Mouse (Mus musculus) embryonic facial prominence, embryonic 11.5 days (tissue): ENCODE data around the gene Uggt1. TPM values are rescaled to one million over a fixed set of nuclear protein-coding genes. Genes with fewer than 3 reads are reported as not detected.

ENCODE experiments used
- ATAC-seq: fragments of 200-750 bp; cut with Nextera tagmentation; replicated peaks from 2 replicates; pipeline ENCODE4 v1.8.0; 2017; ENCODE audit warnings: low read depth; ENCODE audit not compliant: insufficient number of reproducible peaks, low FRiP score, low TSS enrichment
- DNase-seq: peaks from one replicate; pipeline ENCODE4 v3.0.0-alpha.2; 2015; ENCODE audit warnings: low spot score
- H3K27ac ChIP-seq: fragments of 300-500 bp; sonication (generic); replicated peaks from 2 replicates; pipeline ENCODE4 v1.5.1; 2014; ENCODE audit warnings: mild to moderate bottlenecking, low read depth, low read length, control low read depth
- H3K27me3 ChIP-seq: fragments of 300-500 bp; sonication (generic); 2 replicates; pipeline ENCODE4 v1.6.1; 2014; ENCODE audit warnings: mild to moderate bottlenecking, low read length, moderate library complexity, mixed read lengths; ENCODE audit not compliant: control insufficient read depth, insufficient read depth
- H3K36me3 ChIP-seq: fragments of 300-500 bp; sonication (generic); replicated peaks from 2 replicates; pipeline ENCODE4 v1.6.1; 2014; ENCODE audit warnings: low read depth, mild to moderate bottlenecking, low read length, moderate library complexity, mixed read lengths; ENCODE audit not compliant: control insufficient read depth, insufficient read depth
- H3K4me1 ChIP-seq: fragments of 300-500 bp; sonication (generic); 2 replicates; pipeline ENCODE4 v1.6.1; 2014; ENCODE audit warnings: low read length, mixed read lengths; ENCODE audit not compliant: control insufficient read depth, insufficient read depth
- H3K4me2 ChIP-seq: fragments of 300-500 bp; sonication (generic); 2 replicates; pipeline ENCODE4 v1.6.1; 2014; ENCODE audit warnings: low read depth, mild to moderate bottlenecking, control low read depth, low read length, moderate library complexity
- H3K4me3 ChIP-seq: fragments of 300-500 bp; sonication (generic); 2 replicates; pipeline ENCODE4 v1.5.1; 2014; ENCODE audit warnings: low read depth, low read length, control low read depth
- H3K9ac ChIP-seq: fragments of 300-500 bp; sonication (generic); replicated peaks from 2 replicates; pipeline ENCODE4 v1.6.1; 2014; ENCODE audit warnings: mild to moderate bottlenecking, control low read depth, low read length
- H3K9me3 ChIP-seq: fragments of 300-500 bp; sonication (generic); replicated peaks from 2 replicates; pipeline ENCODE4 v1.6.1; 2016; ENCODE audit warnings: mild to moderate bottlenecking, low read length, inconsistent platforms, mixed read lengths; ENCODE audit not compliant: control insufficient read depth
- WGBS: fragments of 180-500 bp; shearing (Covaris S2); extraction: QIAGEN DNeasy Blood & Tissue Kit; methylation state at CpG from one replicate; pipeline ENCODE4 v1.1.7; 2014; 5-methylcytosine and 5-hydroxymethylcytosine counted together
- polyA plus RNA-seq: library from polyadenylated mRNA; unstranded; fragments of >200 nt; fragmentation: Nextera tagmentation; extraction: Ambion mirVana; gene quantifications from 2 replicates; pipeline ENCODE4 v1.2.1, GENCODE M21; 2014

Uggt1 gene
- polyA plus RNA-seq, 1 experiment from 2014 or later = 67.8 TPM

GRCm38 (mm10) chr1:36254635-36255360 is 10.3 kb upstream of the Uggt1 start:
- Histone ChIP-seq H3K4me1 (no peaks in the 10 kb centered on the region), H3K27me3 (no peaks in the 10 kb centered on the region), H3K9me3 (no peaks in the 10 kb centered on the region; the same call in 1 of the 2 replicates), H3K36me3 (no peaks in the 10 kb centered on the region), H3K9ac (peak overlapping the region; percentile 34; the same call in 1 of the 2 replicates), H3K4me2 (peak overlapping the region; percentile 34), H3K4me3 (peak overlapping the region; percentile 1; the same call in 1 of the 2 replicates), H3K27ac (no peak overlapping the region)
- 6% methylated on average over 25 of the region's 25 CpGs for WGBS
- no peak for ATAC-seq
- peak; percentile 60 for DNase-seq

DNA sequence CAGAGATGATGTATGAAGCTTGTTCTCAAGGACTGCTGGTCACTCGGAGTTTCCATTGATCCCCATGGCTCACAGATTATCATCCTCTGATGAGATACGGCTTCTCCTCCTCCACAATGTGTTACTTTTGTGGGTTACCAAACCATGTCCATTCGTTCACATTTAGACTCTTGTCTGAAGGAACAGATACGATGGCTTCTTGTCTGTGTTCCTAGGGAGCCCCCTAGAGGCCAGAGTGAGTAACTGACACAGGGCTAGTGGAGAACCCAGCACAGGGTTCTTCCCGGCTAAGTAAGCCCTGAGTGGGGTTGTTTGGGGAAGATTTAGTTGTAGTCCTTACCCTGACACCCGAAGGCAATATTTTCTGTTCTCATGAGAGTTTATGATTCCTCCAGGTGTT is 8.3 kb upstream of the Uggt1 start:
- DNase-seq (peak; percentile 90), ATAC-seq (peak; percentile 44; the same call in 1 of the 2 replicates)
- Histone ChIP-seq H3K4me2 (no peak overlapping the region), H3K27ac (no peak overlapping the region), H3K36me3 (no peaks in the 10 kb centered on the region), H3K9ac (no peak overlapping the region), H3K4me1 (no peaks in the 10 kb centered on the region), H3K4me3 (no peak overlapping the region), H3K27me3 (no peaks in the 10 kb centered on the region), H3K9me3 (no peaks in the 10 kb centered on the region; the same call in 1 of the 2 replicates)
- WGBS = 8% methylated on average over 6 of the region's 6 CpGs

- ATAC-seq = no peak
- WGBS = 9% methylated on average over 9 of the region's 9 CpGs
- Histone ChIP-seq H3K27ac (no peak overlapping the region), H3K36me3 (no peaks in the 10 kb centered on the region), H3K4me2 (no peak overlapping the region), H3K27me3 (no peaks in the 10 kb centered on the region), H3K4me1 (no peaks in the 10 kb centered on the region), H3K4me3 (no peak overlapping the region), H3K9me3 (no peaks in the 10 kb centered on the region; the same call in 1 of the 2 replicates), H3K9ac (no peak overlapping the region)
- DNase-seq = peak; percentile 26
Observed at GRCm38 (mm10) chr1:36251426-36251825, 6.9 kb upstream of the Uggt1 start.

GRCm38 (mm10) chr1:36246688-36247087 is 2.2 kb upstream of the Uggt1 start:
- Histone ChIP-seq H3K9me3 (no peaks in the 10 kb centered on the region), H3K4me1 (no peaks in the 10 kb centered on the region), H3K9ac (no peak overlapping the region), H3K36me3 (no peaks in the 10 kb centered on the region), H3K27ac (no peak overlapping the region), H3K4me2 (no peak overlapping the region), H3K4me3 (no peak overlapping the region), H3K27me3 (no peaks in the 10 kb centered on the region)
- ATAC-seq (no peak), DNase-seq (no peak)
- WGBS = 54% methylated on average over 6 of the region's 6 CpGs

- Histone ChIP-seq H3K4me3 (no peak overlapping the region), H3K27me3 (no peaks in the 10 kb centered on the region), H3K9me3 (no peaks in the 10 kb centered on the region), H3K4me1 (no peaks in the 10 kb centered on the region), H3K9ac (no peak overlapping the region), H3K36me3 (no peaks in the 10 kb centered on the region), H3K4me2 (no peak overlapping the region), H3K27ac (no peak overlapping the region)
- ATAC-seq (no peak), DNase-seq (no peak)
- WGBS = 92% methylated on average over 4 of the region's 4 CpGs
Observed at GRCm38 (mm10) chr1:36244828-36245215, 302 bp upstream of the Uggt1 start.

GRCm38 (mm10) chr1:36243447-36244057 is 968 bp downstream of the Uggt1 start:
- no peaks in the 10 kb centered on the region for H3K27me3 ChIP-seq

DNA sequence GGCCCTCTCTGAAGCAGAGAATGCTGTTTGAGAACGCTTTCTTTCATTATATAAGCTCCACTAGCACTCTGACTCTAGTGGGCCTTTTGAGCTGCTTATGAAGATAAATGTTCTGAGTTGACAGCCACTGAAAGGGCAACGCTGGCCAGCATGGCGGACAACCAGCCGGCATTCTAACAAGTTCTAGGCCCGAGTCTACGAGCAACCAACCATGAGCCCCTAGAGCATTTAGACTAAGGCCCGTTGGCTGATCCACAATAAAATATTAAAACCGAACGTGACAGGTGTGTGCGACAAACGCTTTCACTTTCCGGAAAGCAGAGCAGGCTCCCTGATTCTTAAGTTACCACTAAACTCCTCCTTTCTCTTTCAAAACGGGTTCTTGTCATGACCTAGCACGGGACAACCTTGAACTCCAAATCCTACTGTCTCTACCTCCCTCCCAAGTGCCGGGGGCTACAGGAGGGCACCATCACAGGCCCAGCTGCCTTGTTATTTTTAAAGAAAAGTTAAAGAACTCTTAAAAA is 2.6 kb downstream of the Uggt1 start:
- no peak overlapping the region for H3K9ac ChIP-seq
- H3K27ac ChIP-seq = no peak overlapping the region
- no peak overlapping the region for H3K4me3 ChIP-seq
- no peaks in the 10 kb centered on the region for H3K4me1 ChIP-seq
- no peak overlapping the region for H3K4me2 ChIP-seq
- 92% methylated on average over 15 of the region's 15 CpGs for WGBS
- no peaks in the 10 kb centered on the region for H3K36me3 ChIP-seq
- DNase-seq = no peak
- H3K9me3 ChIP-seq = no peaks in the 10 kb centered on the region
- ATAC-seq = no peak
- no peaks in the 10 kb centered on the region for H3K27me3 ChIP-seq

More at GRCm38 (mm10) chr1:36243447-36244057, 968 bp downstream of the Uggt1 start:
- H3K4me2 ChIP-seq = peak overlapping the region; percentile 50
- no peaks in the 10 kb centered on the region for H3K36me3 ChIP-seq
- 4% methylated on average over 21 of the region's 21 CpGs for WGBS
- H3K9me3 ChIP-seq = no peaks in the 10 kb centered on the region
- no peak; the same call in 1 of the 2 replicates for ATAC-seq
- H3K4me3 ChIP-seq = peak overlapping the region; percentile 87
- H3K9ac ChIP-seq = peak overlapping the region; percentile 79
- DNase-seq = peak; percentile 8
- H3K4me1 ChIP-seq = no peaks in the 10 kb centered on the region
- H3K27ac ChIP-seq = peak overlapping the region; percentile 39; the same call in 1 of the 2 replicates

DNA sequence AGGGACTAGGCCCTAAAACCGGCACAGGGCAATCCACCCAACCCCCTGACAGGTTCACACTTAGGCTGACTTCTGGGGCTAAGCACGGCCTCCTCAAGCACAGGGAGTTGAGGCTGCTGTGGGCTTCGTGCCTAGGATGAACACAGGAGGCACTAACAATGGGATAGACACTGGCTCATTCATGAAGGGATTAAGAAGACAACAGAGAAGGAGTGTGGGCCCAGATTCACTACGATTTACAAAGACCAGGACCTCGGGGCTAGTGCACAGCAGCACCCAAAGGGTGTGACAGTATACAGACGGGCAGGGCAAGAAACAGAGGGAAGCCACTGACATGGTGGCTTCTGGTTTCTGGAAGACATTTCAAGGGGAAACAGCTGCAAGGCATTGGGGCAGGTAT is 4.3 kb downstream of the Uggt1 start:
- Histone ChIP-seq H3K9ac (no peak overlapping the region), H3K4me3 (no peak overlapping the region), H3K9me3 (no peaks in the 10 kb centered on the region), H3K4me2 (no peak overlapping the region), H3K27ac (no peak overlapping the region), H3K27me3 (no peaks in the 10 kb centered on the region), H3K4me1 (no peaks in the 10 kb centered on the region), H3K36me3 (no peaks in the 10 kb centered on the region)
- ATAC-seq = no peak
- no peak for DNase-seq
- WGBS = 40% methylated on average over 6 of the region's 6 CpGs
